Mouse (Mus musculus) kidney, embryonic 14.5 days (tissue): ENCODE measurements around the gene Ifnk. TPM values are rescaled to one million over a fixed set of nuclear protein-coding genes. Genes with fewer than 3 reads are reported as not detected.
A peak's percentile ranks its signal among the peaks of the same experiment; 100 is the strongest.

Experiments
- ATAC-seq: fragments of 200-750 bp; cut with Nextera tagmentation; 2 replicates; pipeline ENCODE4 v1.8.0; 2017; ENCODE audit warnings: moderate number of reproducible peaks, mild to moderate bottlenecking, moderate TSS enrichment, moderate library complexity; ENCODE audit not compliant: low FRiP score, low TSS enrichment
- H3K27ac ChIP-seq: fragments of 300-500 bp; sonication (generic); 2 replicates; pipeline ENCODE4 v1.5.1; 2014; ENCODE audit warnings: low read depth, mild to moderate bottlenecking, low read length, moderate library complexity, mixed read lengths
- H3K27me3 ChIP-seq: fragments of 300-500 bp; sonication (generic); 2 replicates; pipeline ENCODE4 v1.6.1; 2014; ENCODE audit warnings: mild to moderate bottlenecking, low read length; ENCODE audit not compliant: control insufficient read depth, insufficient read depth
- H3K36me3 ChIP-seq: fragments of 300-500 bp; sonication (generic); 2 replicates; pipeline ENCODE4 v1.6.1; 2014; ENCODE audit warnings: low read length, mixed read lengths; ENCODE audit not compliant: control insufficient read depth, insufficient read depth
- H3K4me1 ChIP-seq: fragments of 300-500 bp; sonication (generic); 2 replicates; pipeline ENCODE4 v1.6.1; 2014; ENCODE audit warnings: low read length, mixed read lengths; ENCODE audit not compliant: control insufficient read depth, insufficient read depth
- H3K4me2 ChIP-seq: fragments of 300-500 bp; sonication (generic); replicated peaks from 2 replicates; pipeline ENCODE4 v1.6.1; 2014; ENCODE audit warnings: low read depth, mild to moderate bottlenecking, low read length
- H3K4me3 ChIP-seq: fragments of 300-500 bp; sonication (generic); 2 replicates; pipeline ENCODE4 v1.5.1; 2014; ENCODE audit warnings: mild to moderate bottlenecking, low read length
- H3K9ac ChIP-seq: fragments of 300-500 bp; sonication (generic); 2 replicates; pipeline ENCODE4 v1.6.1; 2014; ENCODE audit warnings: low read depth, mild to moderate bottlenecking, low read length, moderate library complexity
- H3K9me3 ChIP-seq: fragments of 300-500 bp; sonication (generic); 2 replicates; pipeline ENCODE4 v1.6.1; 2016; ENCODE audit warnings: low read length; ENCODE audit not compliant: control insufficient read depth
- WGBS: fragments of 180-500 bp; shearing (Covaris S2); extraction: QIAGEN DNeasy Blood & Tissue Kit; methylation state at CpG from one replicate; pipeline ENCODE4 v1.1.7; 2014; 5-methylcytosine and 5-hydroxymethylcytosine counted together
- polyA plus RNA-seq: library from polyadenylated mRNA; unstranded; fragments of >200 nt; fragmentation: Nextera tagmentation; extraction: Ambion mirVana; gene quantifications from 2 replicates; pipeline ENCODE4 v1.2.1, GENCODE M21; 2014

The Ifnk gene
- polyA plus RNA-seq, 1 experiment from 2014 or later: 0.55 TPM

DNA sequence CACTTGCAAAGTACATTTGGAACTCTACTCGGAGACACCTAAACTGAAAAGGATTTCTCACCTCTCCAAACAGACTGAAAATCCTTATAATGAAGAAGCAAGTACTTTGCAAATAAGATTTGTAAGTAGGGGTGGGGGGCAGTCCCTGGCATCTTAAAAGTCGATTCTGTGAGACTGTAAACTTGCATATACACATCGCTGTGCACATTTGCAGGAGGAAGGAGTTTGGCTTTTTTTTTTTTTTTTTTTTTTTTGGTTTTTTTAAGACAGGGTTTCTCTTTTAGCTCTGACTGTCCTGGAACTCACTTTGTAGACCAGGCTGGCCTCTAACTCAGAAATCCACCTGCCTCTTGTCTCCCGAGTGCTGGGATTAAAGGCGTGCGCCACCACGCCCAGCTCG is 31.3 kb upstream of the Ifnk start:
- Histone ChIP-seq H3K4me2 (no peak overlapping the region), H3K27ac (no peak overlapping the region), H3K9me3 (no peaks in the 10 kb centered on the region), H3K4me3 (no peak overlapping the region), H3K27me3 (no peaks in the 10 kb centered on the region), H3K4me1 (peaks cover 30% of the 10 kb centered on the region), H3K36me3 (no peaks in the 10 kb centered on the region), H3K9ac (no peak overlapping the region)
- WGBS: 88% methylated on average over 8 of the region's 8 CpGs
- no peak for ATAC-seq

DNA sequence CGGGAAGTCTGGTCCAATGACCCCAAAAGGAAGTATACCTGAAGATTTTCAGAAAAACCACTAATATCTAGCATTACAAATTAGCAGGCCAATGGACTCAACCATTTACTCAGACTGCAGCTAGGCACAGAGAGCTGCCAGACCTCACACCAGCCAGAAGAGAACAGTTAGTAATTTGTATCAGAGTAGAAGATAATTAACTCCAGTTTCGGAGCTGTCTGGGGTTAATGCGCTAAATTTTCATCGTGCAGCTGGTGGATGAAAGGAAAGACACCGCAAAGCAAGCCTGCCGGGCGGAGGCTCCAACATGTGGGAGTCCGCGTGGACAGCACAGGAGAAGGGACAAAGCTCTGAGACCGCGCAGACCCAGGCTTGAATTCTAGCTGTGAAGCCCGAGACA is 30.8 kb upstream of the Ifnk start:
- Histone ChIP-seq H3K27me3 (no peaks in the 10 kb centered on the region), H3K9ac (no peak overlapping the region), H3K27ac (no peak overlapping the region), H3K36me3 (no peaks in the 10 kb centered on the region), H3K9me3 (no peaks in the 10 kb centered on the region), H3K4me2 (no peak overlapping the region), H3K4me1 (peaks cover 31% of the 10 kb centered on the region), H3K4me3 (no peak overlapping the region)
- WGBS: 48% methylated on average over 12 of the region's 12 CpGs
- ATAC-seq: no peak

DNA sequence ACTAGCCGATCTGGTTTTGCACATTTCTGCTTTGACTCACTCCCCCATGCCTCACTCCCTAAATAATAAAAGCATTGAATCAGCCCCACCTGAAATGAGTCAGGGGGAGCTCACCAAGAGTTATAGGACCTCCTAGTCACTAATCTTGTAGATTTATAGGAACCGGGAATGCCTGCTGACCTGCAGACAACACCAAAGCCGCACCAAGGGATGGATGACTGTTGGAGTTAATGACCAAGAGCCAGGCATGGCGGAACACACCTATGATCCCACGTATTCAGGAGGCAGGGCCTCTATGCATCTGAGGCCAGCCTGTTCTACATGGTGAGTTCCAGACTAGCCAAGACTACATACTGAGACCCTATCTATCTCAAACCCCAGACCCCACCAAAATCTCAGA is 28.8 kb upstream of the Ifnk start:
- Histone ChIP-seq H3K9me3 (no peaks in the 10 kb centered on the region), H3K27me3 (no peaks in the 10 kb centered on the region), H3K27ac (no peak overlapping the region), H3K36me3 (no peaks in the 10 kb centered on the region), H3K4me3 (no peak overlapping the region), H3K4me1 (peaks cover 35% of the 10 kb centered on the region), H3K4me2 (no peak overlapping the region; the same call in 1 of the 2 replicates), H3K9ac (no peak overlapping the region)
- WGBS: 15% methylated on average over 5 of the region's 5 CpGs
- peak; percentile 84 for ATAC-seq

DNA sequence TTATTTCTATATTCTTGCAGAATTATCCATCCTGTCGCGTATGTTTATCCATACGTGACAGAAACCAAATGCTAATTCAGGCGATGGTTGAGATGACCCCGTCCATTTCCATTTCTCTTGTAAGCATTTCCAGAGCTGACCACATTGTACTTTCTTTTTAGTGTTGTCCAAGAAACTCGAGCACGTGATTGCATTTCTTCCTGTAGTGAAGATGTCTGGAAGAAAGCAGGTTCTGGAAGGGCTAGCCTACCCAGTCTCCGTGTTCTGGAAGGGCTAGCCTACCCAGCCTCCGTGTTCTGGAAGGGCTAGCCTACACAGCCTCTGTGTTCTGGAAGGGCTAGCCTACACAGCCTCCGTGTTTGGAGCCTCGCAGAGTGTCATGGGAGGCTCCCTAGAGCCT is 27.8 kb upstream of the Ifnk start:
- Histone ChIP-seq H3K4me2 (no peak overlapping the region), H3K27ac (no peak overlapping the region), H3K4me3 (no peak overlapping the region), H3K9ac (no peak overlapping the region), H3K4me1 (peaks cover 37% of the 10 kb centered on the region), H3K36me3 (no peaks in the 10 kb centered on the region), H3K27me3 (no peaks in the 10 kb centered on the region), H3K9me3 (no peaks in the 10 kb centered on the region)
- no peak for ATAC-seq
- WGBS: 78% methylated on average over 11 of the region's 11 CpGs

DNA sequence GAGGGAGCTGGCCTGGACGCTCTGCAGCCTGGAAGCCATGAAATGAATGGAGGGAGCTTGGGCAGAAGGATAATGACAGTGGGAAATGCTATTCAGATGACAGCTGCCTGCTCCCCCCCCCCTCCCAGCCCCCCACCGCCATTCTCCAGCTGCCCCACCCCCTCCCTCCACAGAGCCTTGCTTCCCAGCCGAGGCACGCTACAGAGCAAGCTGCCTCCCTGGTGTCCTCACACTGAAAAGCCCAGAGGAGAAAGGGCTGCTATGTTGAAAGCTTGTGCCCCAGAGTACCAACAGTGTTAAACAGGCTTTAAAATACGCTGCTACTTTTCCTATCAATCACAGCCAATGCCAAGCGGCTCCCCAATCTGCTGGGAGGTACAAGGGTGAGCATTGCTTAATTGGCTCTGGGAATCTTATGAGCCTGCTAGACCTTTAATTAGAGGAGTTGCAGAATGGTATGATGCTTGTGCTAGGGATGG is 26.5 kb upstream of the Ifnk start:
- ATAC-seq: no peak
- Histone ChIP-seq H3K4me1 (peaks cover 37% of the 10 kb centered on the region), H3K27ac (0 out of 2 replicates have a peak overlapping the region, but pooled peaks have one; percentile 47), H3K9me3 (no peaks in the 10 kb centered on the region), H3K27me3 (no peaks in the 10 kb centered on the region), H3K36me3 (no peaks in the 10 kb centered on the region), H3K9ac (no peak overlapping the region), H3K4me2 (no peak overlapping the region), H3K4me3 (no peak overlapping the region)
- WGBS: 14% methylated on average over 6 of the region's 6 CpGs

DNA sequence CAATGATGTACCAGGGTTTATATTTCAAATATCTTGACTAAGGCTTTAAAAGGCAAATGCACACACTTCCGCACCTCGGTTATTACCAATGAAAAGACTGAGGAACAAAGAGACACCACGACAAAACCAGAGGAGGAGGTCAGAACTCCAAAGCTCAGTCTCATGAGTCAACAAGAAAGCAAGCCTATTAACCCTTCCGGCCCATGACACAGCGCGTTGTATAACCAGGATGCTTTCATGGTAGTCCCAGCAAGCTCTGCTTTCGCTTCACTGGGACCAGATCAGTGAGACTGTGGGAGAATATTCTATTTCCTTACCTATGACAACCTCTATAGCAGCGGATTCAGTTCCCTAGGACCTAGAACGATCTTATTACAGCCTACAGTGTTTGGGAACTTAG is 25.1 kb upstream of the Ifnk start:
- H3K4me2 ChIP-seq: no peak overlapping the region
- WGBS: 78% methylated on average over 9 of the region's 9 CpGs
- no peak overlapping the region for H3K27ac ChIP-seq
- no peak overlapping the region for H3K4me3 ChIP-seq
- H3K9me3 ChIP-seq: no peaks in the 10 kb centered on the region
- ATAC-seq: no peak
- peaks cover 29% of the 10 kb centered on the region for H3K4me1 ChIP-seq
- no peaks in the 10 kb centered on the region for H3K27me3 ChIP-seq
- no peak overlapping the region for H3K9ac ChIP-seq
- no peaks in the 10 kb centered on the region for H3K36me3 ChIP-seq

DNA sequence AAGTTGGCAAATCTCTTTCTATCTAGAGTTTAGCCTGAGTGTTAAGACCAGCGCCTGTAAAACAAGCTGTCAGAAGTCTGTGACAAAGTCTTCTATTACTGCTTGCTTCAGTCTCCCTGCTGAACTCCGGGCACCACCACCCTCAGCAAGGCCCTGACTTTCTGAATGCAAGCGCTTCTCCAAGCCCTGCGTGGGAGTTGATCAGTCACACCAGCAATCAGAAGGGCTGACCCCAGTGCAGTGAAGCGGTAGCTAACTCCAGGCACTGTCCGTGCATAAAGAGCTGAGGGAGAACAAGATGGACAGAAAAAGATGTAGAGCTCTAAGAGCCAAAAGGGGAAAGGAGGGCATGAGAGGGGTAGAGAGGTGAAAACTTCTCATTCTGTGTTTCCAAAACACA is 24.1 kb upstream of the Ifnk start:
- Histone ChIP-seq H3K9me3 (no peaks in the 10 kb centered on the region), H3K4me1 (peaks cover 23% of the 10 kb centered on the region), H3K4me2 (no peak overlapping the region), H3K27me3 (no peaks in the 10 kb centered on the region), H3K9ac (no peak overlapping the region), H3K4me3 (no peak overlapping the region), H3K36me3 (no peaks in the 10 kb centered on the region), H3K27ac (peak overlapping the region; percentile 39; the same call in 1 of the 2 replicates)
- ATAC-seq: peak; percentile 59; the same call in 1 of the 2 replicates
- WGBS: 11% methylated on average over 6 of the region's 6 CpGs

DNA sequence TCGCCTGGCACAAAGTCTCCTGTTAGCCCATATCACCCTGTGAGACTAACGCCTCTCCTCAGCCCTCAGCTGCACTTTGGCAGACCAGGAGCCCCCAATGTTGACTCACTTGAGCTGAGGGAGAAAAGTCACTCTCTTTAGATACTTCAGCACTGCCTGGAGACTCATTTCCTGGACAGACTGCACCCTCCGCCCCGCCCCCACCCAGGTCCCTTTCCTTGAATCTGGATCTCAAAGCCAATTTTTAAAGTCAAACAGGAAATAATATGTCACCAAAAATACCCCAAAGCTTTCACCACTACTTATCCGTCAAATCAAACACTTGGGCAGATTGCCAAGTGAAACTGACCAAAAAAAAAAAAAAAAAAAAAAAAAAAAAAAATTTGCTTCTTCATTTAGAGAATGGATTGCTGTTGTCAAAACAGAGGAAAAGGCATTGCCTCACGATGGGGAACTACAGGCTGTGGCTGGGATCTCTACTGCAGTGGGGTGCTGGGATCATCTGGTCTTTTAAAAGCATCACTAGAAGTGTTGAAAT is 21.4 kb upstream of the Ifnk start:
- Histone ChIP-seq H3K4me3 (no peak overlapping the region), H3K27me3 (no peaks in the 10 kb centered on the region), H3K9ac (no peak overlapping the region), H3K9me3 (no peaks in the 10 kb centered on the region), H3K4me1 (peaks cover 7% of the 10 kb centered on the region), H3K4me2 (no peak overlapping the region), H3K27ac (no peak overlapping the region), H3K36me3 (no peaks in the 10 kb centered on the region)
- WGBS: 57% methylated on average over 6 of the region's 6 CpGs
- no peak for ATAC-seq

DNA sequence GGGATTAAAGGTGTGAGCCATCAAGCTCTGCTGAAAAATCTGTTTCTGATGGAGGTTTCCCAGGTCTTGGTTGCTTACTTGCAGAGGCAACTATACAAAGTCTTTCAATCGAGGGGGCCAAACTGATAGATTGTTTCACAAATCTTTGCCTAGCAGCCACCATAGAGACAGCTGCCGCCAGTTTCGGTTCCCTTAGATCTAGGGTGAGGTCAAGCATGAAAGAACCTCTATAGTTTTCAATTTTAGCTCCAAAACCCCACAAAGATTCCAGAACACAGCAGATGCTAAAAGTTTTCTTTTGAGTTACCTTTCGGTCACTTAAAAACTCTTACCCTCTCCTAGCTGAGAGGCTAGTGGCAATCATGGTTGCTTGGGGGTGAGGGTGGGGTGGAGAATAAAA is 20.3 kb upstream of the Ifnk start:
- 82% methylated on average over 4 of the region's 4 CpGs for WGBS
- no peaks in the 10 kb centered on the region for H3K36me3 ChIP-seq
- H3K9me3 ChIP-seq: no peaks in the 10 kb centered on the region
- H3K9ac ChIP-seq: no peak overlapping the region
- no peaks in the 10 kb centered on the region for H3K27me3 ChIP-seq
- no peak overlapping the region for H3K4me2 ChIP-seq
- no peak overlapping the region for H3K4me3 ChIP-seq
- peaks cover 6% of the 10 kb centered on the region for H3K4me1 ChIP-seq
- ATAC-seq: no peak
- no peak overlapping the region for H3K27ac ChIP-seq
